In genomic region chr8:35185165-35185564, GRCm38 (mm10) we compare ENCODE assay signal across 15 mouse cellular contexts.
"Had no signal": no experiment of that assay in that cellular context is flagged by ENCODE, and none has a peak within 500 bp of the region (broad histone marks: within the 10 kb centered on the region; RNA-seq: fewer than 3 reads in every experiment).

No protein-coding gene starts in this region.

- H3K4me2 ChIP-seq: limb, embryonic 13.5 days; liver, embryonic 15.5 days; midbrain, embryonic 12.5 days; neural tube, embryonic 13.5 days; stomach, embryonic 15.5 days had no signal

- H3K27me3 ChIP-seq: limb, embryonic 13.5 days; liver, embryonic 15.5 days; midbrain, embryonic 12.5 days; neural tube, embryonic 13.5 days; stomach, embryonic 15.5 days had no signal

- H3K27ac ChIP-seq: layer of hippocampus, adult 2 months; limb, embryonic 13.5 days; liver, embryonic 15.5 days; macrophage; midbrain, embryonic 12.5 days; neural tube, embryonic 13.5 days; stomach, embryonic 15.5 days had no signal

- DNase-seq: kidney, adult 18-20 months; kidney, postnatal 10 days; kidney, postnatal 4 days; left cerebral cortex, postnatal 4 days; retina, postnatal 1 day; right cerebral cortex, postnatal 4 days; spleen, adult 18-20 months had no signal

- H3K9me3 ChIP-seq: liver, embryonic 15.5 days; midbrain, embryonic 12.5 days; neural tube, embryonic 13.5 days; stomach, embryonic 15.5 days had no signal

- H3K4me3 ChIP-seq: layer of hippocampus, adult 2 months; limb, embryonic 13.5 days; liver, embryonic 15.5 days; midbrain, embryonic 12.5 days; neural tube, embryonic 13.5 days; stomach, embryonic 15.5 days had no signal

- ATAC-seq: midbrain, embryonic 16.5 days had no signal

- H3K4me1 ChIP-seq: limb, embryonic 13.5 days; liver, embryonic 15.5 days; midbrain, embryonic 12.5 days; neural tube, embryonic 13.5 days; stomach, embryonic 15.5 days had no signal

- H3K9ac ChIP-seq: limb, embryonic 13.5 days; liver, embryonic 15.5 days; midbrain, embryonic 12.5 days; neural tube, embryonic 13.5 days; stomach, embryonic 15.5 days had no signal

- H3K36me3 ChIP-seq: limb, embryonic 13.5 days; liver, embryonic 15.5 days; midbrain, embryonic 12.5 days; neural tube, embryonic 13.5 days; stomach, embryonic 15.5 days had no signal
